Mouse (Mus musculus): ENCODE results near the gene Cep68. TPM values are rescaled to one million over a fixed set of nuclear protein-coding genes. Genes with fewer than 3 reads are reported as not detected.
A peak's percentile ranks its signal among the peaks of the same experiment; 100 is the strongest.

Gene Cep68
- polyA plus RNA-seq (2014; fragmentation: Nextera tagmentation; extraction: Ambion mirVana) = 41.2 and 43.3 TPM in 2 replicates

DNA sequence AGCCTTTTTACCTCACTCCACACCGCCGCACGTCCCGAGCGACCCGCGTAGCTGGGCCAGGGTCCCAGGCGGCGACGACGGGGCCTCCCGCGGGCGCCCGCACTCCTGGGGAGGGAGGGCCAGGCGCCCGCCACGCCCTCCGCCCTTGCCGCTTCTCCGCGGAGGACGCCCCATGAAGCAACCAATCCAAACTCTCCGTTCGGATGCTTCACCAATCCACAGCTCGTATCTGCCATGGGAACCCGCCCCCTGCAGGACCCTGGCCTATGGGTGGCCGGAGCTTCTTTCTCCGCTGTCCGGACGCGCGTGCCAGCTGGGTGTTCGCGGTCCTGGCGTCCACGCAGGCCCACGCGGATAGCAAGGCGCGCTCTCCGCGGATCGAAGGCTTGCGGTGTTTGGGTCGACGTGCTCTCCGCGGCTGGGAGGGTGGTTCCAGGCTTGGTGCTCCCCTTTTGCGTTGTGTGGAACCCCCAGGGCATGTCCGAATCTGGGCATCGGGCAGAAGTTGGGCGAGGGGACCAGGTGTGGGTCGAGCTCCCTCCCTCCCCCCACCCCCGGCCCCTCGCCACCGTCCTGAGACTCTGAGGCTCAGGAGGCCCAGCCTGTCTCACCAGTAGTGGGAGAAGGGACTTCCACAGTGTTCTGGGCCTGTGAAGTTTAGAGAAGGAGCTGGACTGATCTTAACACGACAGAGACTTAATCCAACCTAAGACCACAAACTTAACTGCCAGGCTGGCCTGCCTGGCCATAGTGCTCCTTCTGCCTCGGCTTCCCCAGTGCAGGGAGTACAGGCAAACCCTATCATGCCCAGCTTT, at the start of gene Cep68:
Gene Cep68 (minus strand): TSS at position 134 of the 815 bp plus-strand sequence.
- peak; percentile 97 for ATAC-seq (ENCODE audit: insufficient number of reproducible peaks, low FRiP score, low TSS enrichment, low read depth)
- under 1% methylated on average over 50 of the region's 59 CpGs for WGBS
- H3K9ac ChIP-seq (ENCODE audit: low read length) = peak within 1 kb of the TSS; percentile 95
- peaks cover 8% of the 10 kb centered on the region for H3K4me1 ChIP-seq (ENCODE audit: control insufficient read depth, insufficient read depth, low read length)
- peak within 1 kb of the TSS; percentile 83; the same call in 1 of the 2 replicates for H3K27ac ChIP-seq (replicated peaks; ENCODE audit: low read depth, low read length)
- peak within 1 kb of the TSS; percentile 84 for H3K4me2 ChIP-seq (ENCODE audit: low read depth, severe bottlenecking)
- no peaks in the 10 kb centered on the region; the same call in 1 of the 2 replicates for H3K9me3 ChIP-seq (ENCODE audit: control insufficient read depth, low read length)
- DNase-seq (ENCODE audit: low spot score) = peak; percentile 94
- H3K36me3 ChIP-seq (ENCODE audit: control insufficient read depth, insufficient read depth, low read length) = peaks cover 2% of the 10 kb centered on the region; the same call in 1 of the 2 replicates
- no peaks in the 10 kb centered on the region for H3K27me3 ChIP-seq (ENCODE audit: control insufficient read depth, insufficient read depth, low read length)
- peak within 1 kb of the TSS; percentile 93 for H3K4me3 ChIP-seq (ENCODE audit: low read depth, low read length)

- no peaks in the 10 kb centered on the region for H3K9me3 ChIP-seq (ENCODE audit: control insufficient read depth, low read length)
- H3K36me3 ChIP-seq (ENCODE audit: control insufficient read depth, insufficient read depth, low read length) = no peaks in the 10 kb centered on the region
- no peak overlapping the region for H3K4me2 ChIP-seq (ENCODE audit: low read depth, severe bottlenecking)
- no peak overlapping the region for H3K9ac ChIP-seq (ENCODE audit: low read length)
- ATAC-seq (ENCODE audit: insufficient number of reproducible peaks, low FRiP score, low TSS enrichment, low read depth) (no peak), DNase-seq (ENCODE audit: low spot score) (no peak)
- H3K27me3 ChIP-seq (ENCODE audit: control insufficient read depth, insufficient read depth, low read length) = no peaks in the 10 kb centered on the region
- WGBS = 78% methylated on average over 3 of the region's 3 CpGs
- no peaks in the 10 kb centered on the region for H3K4me1 ChIP-seq (ENCODE audit: control insufficient read depth, insufficient read depth, low read length)
- no peak overlapping the region for H3K27ac ChIP-seq (replicated peaks; ENCODE audit: low read depth, low read length)
- no peak overlapping the region for H3K4me3 ChIP-seq (ENCODE audit: low read depth, low read length)
Observed at GRCm38 (mm10) chr11:20284463-20284862, 35.2 kb upstream of the Cep68 start.

DNA sequence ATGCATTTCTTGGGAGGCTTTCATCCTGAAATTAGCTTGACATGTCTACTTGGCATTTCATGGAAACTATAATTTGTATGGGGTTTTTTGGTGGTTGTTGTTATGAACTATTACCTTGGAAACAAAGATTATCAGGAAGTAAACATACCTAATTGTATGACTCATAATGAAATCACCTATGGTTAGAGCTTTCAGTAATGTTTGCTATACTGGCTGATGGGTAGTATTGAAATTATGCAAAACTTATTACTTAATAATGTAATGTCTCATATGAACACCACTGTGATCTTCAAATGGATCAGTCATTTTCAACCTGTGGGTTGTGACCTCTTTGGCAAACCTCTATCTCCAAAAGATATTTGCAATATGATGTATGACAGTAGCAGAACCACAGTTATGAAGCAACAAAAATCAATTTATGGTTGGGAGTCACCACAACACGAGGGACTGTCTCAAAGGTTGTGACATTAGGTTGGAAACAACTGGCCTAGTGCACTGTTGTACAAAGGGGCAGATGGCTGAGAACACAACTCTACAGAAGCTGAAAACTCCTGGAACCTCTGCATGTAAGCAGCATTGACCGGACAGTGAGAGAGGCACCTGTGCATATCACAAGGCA, 33.5 kb upstream of the Cep68 start:
- H3K4me2 ChIP-seq (ENCODE audit: low read depth, severe bottlenecking) = no peak overlapping the region
- H3K4me3 ChIP-seq (ENCODE audit: low read depth, low read length) = no peak overlapping the region
- H3K27me3 ChIP-seq (ENCODE audit: control insufficient read depth, insufficient read depth, low read length) = no peaks in the 10 kb centered on the region
- no peaks in the 10 kb centered on the region for H3K9me3 ChIP-seq (ENCODE audit: control insufficient read depth, low read length)
- ATAC-seq (ENCODE audit: insufficient number of reproducible peaks, low FRiP score, low TSS enrichment, low read depth) = no peak
- WGBS = 91% methylated on average over 2 of the region's 2 CpGs
- H3K27ac ChIP-seq (replicated peaks; ENCODE audit: low read depth, low read length) = no peak overlapping the region
- DNase-seq (ENCODE audit: low spot score) = no peak
- no peak overlapping the region for H3K9ac ChIP-seq (ENCODE audit: low read length)
- H3K4me1 ChIP-seq (ENCODE audit: control insufficient read depth, insufficient read depth, low read length) = no peaks in the 10 kb centered on the region
- H3K36me3 ChIP-seq (ENCODE audit: control insufficient read depth, insufficient read depth, low read length) = no peaks in the 10 kb centered on the region

DNA sequence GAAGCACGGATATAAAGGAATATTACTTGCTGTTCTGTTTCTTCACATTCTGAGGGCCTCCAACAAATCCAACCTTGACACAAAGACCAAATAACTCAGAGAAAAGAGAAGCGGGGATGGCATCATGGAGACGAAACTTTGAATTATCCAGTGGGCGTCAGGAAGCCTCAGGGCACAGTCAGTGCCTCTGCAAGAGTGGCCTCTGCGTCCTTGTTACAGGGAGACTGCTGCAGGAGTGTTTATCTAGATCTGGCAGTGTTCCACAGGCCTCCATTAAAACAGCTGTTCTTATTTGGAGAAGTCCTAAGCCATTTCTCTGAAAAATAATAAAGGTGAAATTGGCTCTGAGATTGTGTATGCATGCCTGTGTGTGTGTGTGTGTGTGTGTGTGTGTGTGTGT, 31.8 kb upstream of the Cep68 start:
- Histone ChIP-seq H3K9ac (ENCODE audit: low read length) (no peak overlapping the region), H3K27ac (replicated peaks; ENCODE audit: low read depth, low read length) (no peak overlapping the region), H3K9me3 (ENCODE audit: control insufficient read depth, low read length) (no peaks in the 10 kb centered on the region), H3K27me3 (ENCODE audit: control insufficient read depth, insufficient read depth, low read length) (no peaks in the 10 kb centered on the region), H3K36me3 (ENCODE audit: control insufficient read depth, insufficient read depth, low read length) (no peaks in the 10 kb centered on the region), H3K4me1 (ENCODE audit: control insufficient read depth, insufficient read depth, low read length) (no peaks in the 10 kb centered on the region), H3K4me3 (ENCODE audit: low read depth, low read length) (no peak overlapping the region), H3K4me2 (ENCODE audit: low read depth, severe bottlenecking) (no peak overlapping the region)
- no peak for DNase-seq (ENCODE audit: low spot score)
- ATAC-seq (ENCODE audit: insufficient number of reproducible peaks, low FRiP score, low TSS enrichment, low read depth) = no peak
- 75% methylated on average over 5 of the region's 5 CpGs for WGBS

GRCm38 (mm10) chr11:20278702-20279101, 29.5 kb upstream of the Cep68 start:
- DNase-seq (ENCODE audit: low spot score) (no peak), ATAC-seq (ENCODE audit: insufficient number of reproducible peaks, low FRiP score, low TSS enrichment, low read depth) (no peak)
- no peaks in the 10 kb centered on the region for H3K27me3 ChIP-seq (ENCODE audit: control insufficient read depth, insufficient read depth, low read length)
- 38% methylated on average over 5 of the region's 5 CpGs for WGBS
- no peak overlapping the region for H3K9ac ChIP-seq (ENCODE audit: low read length)
- H3K4me2 ChIP-seq (ENCODE audit: low read depth, severe bottlenecking) = no peak overlapping the region
- no peak overlapping the region for H3K27ac ChIP-seq (replicated peaks; ENCODE audit: low read depth, low read length)
- no peaks in the 10 kb centered on the region for H3K9me3 ChIP-seq (ENCODE audit: control insufficient read depth, low read length)
- no peaks in the 10 kb centered on the region for H3K4me1 ChIP-seq (ENCODE audit: control insufficient read depth, insufficient read depth, low read length)
- no peak overlapping the region for H3K4me3 ChIP-seq (ENCODE audit: low read depth, low read length)
- no peaks in the 10 kb centered on the region for H3K36me3 ChIP-seq (ENCODE audit: control insufficient read depth, insufficient read depth, low read length)

DNA sequence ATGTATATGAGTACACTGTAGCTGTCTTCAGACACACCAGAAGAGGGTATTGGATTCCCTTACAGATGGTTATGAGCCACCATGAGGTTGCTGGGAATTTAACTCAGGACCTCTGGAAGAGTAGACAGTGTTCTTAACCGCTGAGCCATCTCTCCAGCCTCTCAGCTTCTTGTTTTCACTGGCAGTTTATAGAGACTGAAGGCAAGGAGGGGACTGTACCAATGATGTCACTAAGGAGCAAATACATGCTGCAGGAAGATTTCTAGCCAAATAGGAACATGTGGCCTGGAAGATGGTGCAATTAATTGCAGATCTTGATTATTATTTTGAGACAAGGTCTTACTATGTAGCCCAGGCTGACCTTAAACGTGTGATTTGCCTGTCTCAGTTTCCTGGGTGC, 27.9 kb upstream of the Cep68 start:
- Histone ChIP-seq H3K9me3 (ENCODE audit: control insufficient read depth, low read length) (no peaks in the 10 kb centered on the region), H3K9ac (ENCODE audit: low read length) (no peak overlapping the region), H3K27ac (replicated peaks; ENCODE audit: low read depth, low read length) (no peak overlapping the region), H3K4me2 (ENCODE audit: low read depth, severe bottlenecking) (no peak overlapping the region), H3K4me1 (ENCODE audit: control insufficient read depth, insufficient read depth, low read length) (no peaks in the 10 kb centered on the region), H3K36me3 (ENCODE audit: control insufficient read depth, insufficient read depth, low read length) (no peaks in the 10 kb centered on the region), H3K27me3 (ENCODE audit: control insufficient read depth, insufficient read depth, low read length) (no peaks in the 10 kb centered on the region), H3K4me3 (ENCODE audit: low read depth, low read length) (no peak overlapping the region)
- no peak for ATAC-seq (ENCODE audit: insufficient number of reproducible peaks, low FRiP score, low TSS enrichment, low read depth)
- WGBS = 80% methylated on average over 2 of the region's 2 CpGs
- no peak for DNase-seq (ENCODE audit: low spot score)

- WGBS = 84% methylated on average over 2 of the region's 2 CpGs
- DNase-seq (ENCODE audit: low spot score) (no peak), ATAC-seq (ENCODE audit: insufficient number of reproducible peaks, low FRiP score, low TSS enrichment, low read depth) (no peak)
- Histone ChIP-seq H3K27me3 (ENCODE audit: control insufficient read depth, insufficient read depth, low read length) (no peaks in the 10 kb centered on the region), H3K9ac (ENCODE audit: low read length) (no peak overlapping the region), H3K4me2 (ENCODE audit: low read depth, severe bottlenecking) (no peak overlapping the region), H3K9me3 (ENCODE audit: control insufficient read depth, low read length) (no peaks in the 10 kb centered on the region), H3K36me3 (ENCODE audit: control insufficient read depth, insufficient read depth, low read length) (no peaks in the 10 kb centered on the region), H3K4me1 (ENCODE audit: control insufficient read depth, insufficient read depth, low read length) (no peaks in the 10 kb centered on the region), H3K27ac (replicated peaks; ENCODE audit: low read depth, low read length) (no peak overlapping the region), H3K4me3 (ENCODE audit: low read depth, low read length) (no peak overlapping the region)
Observed at GRCm38 (mm10) chr11:20275974-20276373, 26.7 kb upstream of the Cep68 start.

DNA sequence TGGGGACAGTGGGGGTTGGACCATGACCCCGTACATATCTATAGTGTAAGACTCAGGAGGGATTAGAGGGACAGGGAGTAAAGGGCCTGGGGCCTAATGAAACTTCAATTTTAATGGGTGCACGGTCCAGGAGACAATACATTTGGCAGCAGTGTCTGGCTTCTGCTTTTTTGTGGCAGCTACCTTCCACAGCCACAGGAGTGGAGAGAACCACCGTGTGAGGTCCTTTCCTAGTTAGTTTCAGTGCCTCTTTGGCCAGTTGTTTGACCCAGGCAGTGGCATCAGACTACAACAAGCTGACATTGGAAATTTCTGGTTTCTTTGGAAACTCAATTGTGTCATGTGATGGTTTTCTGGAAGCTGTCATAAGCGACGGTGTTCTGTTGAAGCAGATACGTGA, 20.7 kb upstream of the Cep68 start:
- H3K9ac ChIP-seq (ENCODE audit: low read length) = no peak overlapping the region
- no peak for ATAC-seq (ENCODE audit: insufficient number of reproducible peaks, low FRiP score, low TSS enrichment, low read depth)
- 84% methylated on average over 6 of the region's 6 CpGs for WGBS

More for the DNA sequence above, 20.7 kb upstream of the Cep68 start:
- H3K36me3 ChIP-seq (ENCODE audit: control insufficient read depth, insufficient read depth, low read length) = no peaks in the 10 kb centered on the region
- H3K27ac ChIP-seq (replicated peaks; ENCODE audit: low read depth, low read length) = no peak overlapping the region
- no peaks in the 10 kb centered on the region for H3K4me1 ChIP-seq (ENCODE audit: control insufficient read depth, insufficient read depth, low read length)
- no peak overlapping the region for H3K4me3 ChIP-seq (ENCODE audit: low read depth, low read length)
- no peak overlapping the region for H3K4me2 ChIP-seq (ENCODE audit: low read depth, severe bottlenecking)
- H3K9me3 ChIP-seq (ENCODE audit: control insufficient read depth, low read length) = no peaks in the 10 kb centered on the region
- no peaks in the 10 kb centered on the region for H3K27me3 ChIP-seq (ENCODE audit: control insufficient read depth, insufficient read depth, low read length)
- no peak for DNase-seq (ENCODE audit: low spot score)

Measured in limb, embryonic 11.5 days (tissue).